Mouse (Mus musculus): ENCODE measurements at regions not wholly inside any gene's neighbourhood (a gene's known extent, or its start where the extent isn't known, plus 50 kb on each side); places are given as distances from the start of the nearest gene placed in this dataset.

DNA sequence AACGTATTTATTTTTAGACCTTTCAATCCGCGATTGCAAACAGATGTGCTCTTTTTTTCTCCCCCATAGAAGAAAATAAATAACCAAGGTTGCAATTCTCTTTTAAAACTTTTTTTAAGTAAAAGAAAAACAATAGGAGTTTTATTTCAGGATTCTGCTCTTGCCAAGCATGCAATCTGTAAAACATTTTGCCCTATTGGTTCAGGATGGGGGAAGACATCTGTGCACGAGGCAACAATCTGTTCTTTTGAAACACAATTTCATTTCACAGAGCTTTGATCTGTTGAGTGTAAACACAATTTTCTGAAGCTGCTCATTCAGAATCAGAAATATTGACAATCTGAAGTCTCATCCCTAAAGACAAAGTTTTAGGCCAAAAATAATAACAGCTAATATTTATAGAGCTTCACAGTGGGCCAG, 271.8 kb upstream of the Cblb start:
- no peak for TF ChIP-seq POLR2A (IDR thresholded peaks at IDR 0.05; ENCODE audit: low read depth, low read length)
- no peak for TF ChIP-seq CTCF (IDR thresholded peaks at IDR 0.05; ENCODE audit: borderline replicate concordance, insufficient read depth, low read length)

Measured in embryonic fibroblast, embryonic 13.5 days (primary cell).